In the genomic region with DNA sequence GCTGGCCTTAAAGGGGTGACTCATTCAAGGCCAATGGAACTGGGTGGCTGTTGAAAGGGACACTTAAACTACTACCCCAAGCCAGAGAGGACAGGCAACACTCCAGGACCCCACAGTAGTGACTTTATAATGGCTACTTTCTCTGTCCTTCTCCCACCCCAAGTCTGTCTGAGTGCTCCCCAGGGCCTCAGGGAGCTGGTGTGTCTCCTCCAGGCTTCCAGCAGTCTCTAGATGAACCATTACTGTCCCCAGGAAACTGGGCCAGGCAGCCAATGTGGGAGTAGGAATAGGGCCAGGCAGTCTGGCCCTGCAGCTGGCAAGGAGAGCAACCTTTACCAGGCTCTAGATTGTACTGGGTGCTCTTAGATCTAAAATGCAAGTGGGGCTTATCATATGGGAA, we compare ENCODE assay signal across 10 mouse cellular contexts. TPM values are rescaled to one million over a fixed set of nuclear protein-coding genes. Genes with fewer than 3 reads are reported as not detected.
DNase-seq lines count a peak whose midpoint lies in the region; ATAC-seq and TF ChIP-seq lines count a peak whose summit lies in the region.
"Had no signal": no experiment of that assay in that cellular context is flagged by ENCODE, and none has a peak within 500 bp of the region (broad histone marks: within the 10 kb centered on the region; RNA-seq: fewer than 3 reads in every experiment).

No protein-coding gene starts in this region.

- no peak for TF ChIP-seq POLR2A in kidney, adult 2 months (IDR thresholded peaks at IDR 0.05; ENCODE audit: low read depth, low read length)

- no peaks in the 10 kb centered on the region for H3K4me1 ChIP-seq in kidney, adult 2 months (ENCODE audit: control insufficient read depth, insufficient read depth, low read length)
- peaks cover 8% of the 10 kb centered on the region; the same call in 1 of the 2 replicates for H3K4me1 ChIP-seq in heart, postnatal 0 days (ENCODE audit: control insufficient read depth, insufficient read depth)
- H3K4me1 ChIP-seq: liver, embryonic 15.5 days had no signal

- no peak overlapping the region for H3K9ac ChIP-seq in heart, postnatal 0 days (replicated peaks; ENCODE audit: low read depth, low read length)
- H3K9ac ChIP-seq: liver, embryonic 15.5 days had no signal

- no peaks in the 10 kb centered on the region for H3K27me3 ChIP-seq in kidney, adult 2 months (replicated peaks; ENCODE audit: control insufficient read depth, insufficient read depth, low read length)
- no peaks in the 10 kb centered on the region for H3K27me3 ChIP-seq in heart, postnatal 0 days (ENCODE audit: control insufficient read depth, insufficient read depth, low read length)
- H3K27me3 ChIP-seq: liver, embryonic 15.5 days had no signal

- no peak overlapping the region for H3K4me2 ChIP-seq in heart, postnatal 0 days (ENCODE audit: low read depth, low read length)
- H3K4me2 ChIP-seq: liver, embryonic 15.5 days had no signal

- no peaks in the 10 kb centered on the region for H3K9me3 ChIP-seq in heart, postnatal 0 days (replicated peaks; ENCODE audit: control insufficient read depth, low read length)
- H3K9me3 ChIP-seq: liver, embryonic 15.5 days had no signal

- peak overlapping the region; percentile 3; the same call in 1 of the 2 replicates for H3K27ac ChIP-seq in kidney, adult 2 months (ENCODE audit: insufficient read depth, low read depth, low read length)
- H3K27ac ChIP-seq in heart, postnatal 0 days (ENCODE audit: low read depth) = peak overlapping the region; percentile 43; the same call in 1 of the 2 replicates
- H3K27ac ChIP-seq: liver, embryonic 15.5 days had no signal

- no peak for TF ChIP-seq CTCF in kidney, adult 2 months (conservative IDR thresholded peaks at IDR 0.05; ENCODE audit: insufficient read depth, insufficient read length, low read depth, low read length)
- no peak for TF ChIP-seq CTCF in heart, postnatal 0 days (IDR thresholded peaks at IDR 0.05; ENCODE audit: low read depth)

- no peak for TF ChIP-seq EP300 in heart, postnatal 0 days (IDR thresholded peaks at IDR 0.05; ENCODE audit: low read depth)

- no peak for ATAC-seq in heart, postnatal 0 days (ENCODE audit: insufficient read depth, low read depth)
- ATAC-seq: activated CD4-positive, CD25-positive, alpha-beta regulatory T cell, adult 4 months had no signal

- H3K36me3 ChIP-seq in kidney, adult 2 months (ENCODE audit: control insufficient read depth, insufficient read depth, low read length) = no peaks in the 10 kb centered on the region
- no peaks in the 10 kb centered on the region for H3K36me3 ChIP-seq in heart, postnatal 0 days (replicated peaks; ENCODE audit: control insufficient read depth, insufficient read depth, low read length)
- H3K36me3 ChIP-seq: liver, embryonic 15.5 days had no signal

- no peak for DNase-seq in kidney, adult 2 months
- no peak for DNase-seq in kidney, postnatal 14 days
- peak; percentile 41 for DNase-seq in 3T3-L1 (ENCODE audit: low read depth, low spot score)
- peak; percentile 23 for DNase-seq in adrenal gland, postnatal 14 days
- DNase-seq in heart, postnatal 0 days (ENCODE audit: low spot score) = no peak
- DNase-seq in right cerebral cortex, postnatal 14 days = no peak
- no peak for DNase-seq in left cerebral cortex, adult 11 months (ENCODE audit: low spot score)
- DNase-seq: cerebellum, adult 18-20 months had no signal

- no peak overlapping the region for H3K4me3 ChIP-seq in kidney, adult 2 months (ENCODE audit: insufficient read depth, low read depth, low read length)
- H3K4me3 ChIP-seq in heart, postnatal 0 days (ENCODE audit: low read depth, low read length) = no peak overlapping the region
- H3K4me3 ChIP-seq: liver, embryonic 15.5 days had no signal

RNA-seq across cellular contexts. Expression of a gene that starts 49.0 kb away (rescaled TPM):
- 39.7 and 41.9 TPM in 2 replicates for polyA plus RNA-seq in kidney, adult 2 months (2012; rRNA removed)
- 66.4 and 72.3 TPM in 2 replicates for total RNA-seq in adrenal gland, postnatal 14 days (2021)
- total RNA-seq in heart, postnatal 0 days (2014; rRNA removed; ENCODE audit: low replicate concordance) = 63.7 and 140 TPM in 2 replicates
- polyA plus RNA-seq in heart, postnatal 0 days (2015; fragmentation: Nextera tagmentation; extraction: Ambion mirVana) = 91.4 and 99.8 TPM in 2 replicates

Comparison
In these comparisons a context has a peak if more than half of its experiments do, and no peak if none do; other contexts are left out.
1. DNase-seq: peak in 3T3-L1 (single experiment) and adrenal gland, postnatal 14 days (single experiment); none in kidney, adult 2 months (single experiment), kidney, postnatal 14 days (single experiment), heart, postnatal 0 days (single experiment), right cerebral cortex, postnatal 14 days (single experiment) and left cerebral cortex, adult 11 months (single experiment).